Mouse (Mus musculus) cerebellum, adult 2 months (tissue): Measurements from ENCODE around the gene Neurl1b.

Experiments used
- CTCF ChIP-seq: fragments of 200-500 bp; IDR thresholded peaks from 2 replicates; pipeline ENCODE4 v1.5.1; 2011; ENCODE audit warnings: low read depth, mild to moderate bottlenecking, control low read depth, low read length, moderate library complexity, borderline replicate concordance; ENCODE audit not compliant: insufficient read depth
- POLR2A ChIP-seq: fragments of 200-500 bp; IDR thresholded peaks from 2 replicates; pipeline ENCODE4 v1.6.1; 2011; ENCODE audit warnings: low read length, control low read depth, borderline replicate concordance; ENCODE audit not compliant: insufficient read depth

DNA sequence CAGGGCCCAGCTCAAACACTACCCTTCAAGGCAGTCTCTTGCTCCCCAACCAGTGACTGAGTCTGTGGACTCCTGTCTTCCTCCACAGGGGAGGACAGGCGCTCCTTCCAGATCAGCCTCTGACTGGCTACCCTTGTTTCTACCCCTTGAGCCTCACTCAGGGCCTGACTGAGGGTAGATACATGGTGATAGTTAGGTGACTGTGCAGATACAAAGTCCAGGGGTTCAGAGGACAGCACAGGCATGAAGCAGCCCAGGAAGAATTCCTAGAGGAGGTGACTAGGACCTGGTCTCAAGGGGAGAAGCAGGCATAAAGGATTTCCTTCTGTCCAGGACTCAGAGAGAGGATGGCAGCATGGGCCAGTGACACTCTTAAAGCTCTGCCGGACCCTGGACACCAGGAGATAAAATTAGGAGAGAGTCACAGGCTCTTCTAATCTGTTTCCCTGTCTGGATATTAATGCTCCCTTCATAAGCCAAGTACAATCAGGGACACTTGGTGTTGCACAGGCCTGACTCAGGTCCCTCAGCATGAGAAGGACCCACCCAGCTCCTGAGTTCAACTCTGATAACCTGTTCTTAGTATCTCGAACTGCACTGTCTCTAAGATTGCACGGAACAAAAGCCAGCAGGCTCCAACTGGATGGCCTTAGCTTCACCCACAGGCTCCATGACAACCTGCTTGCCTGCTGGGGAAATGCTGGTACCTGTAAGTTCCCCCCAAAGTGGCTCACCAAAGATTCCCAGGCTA, 37.5 kb upstream of the Neurl1b start:
- TF ChIP-seq POLR2A (no peak), CTCF (no peak)
